Mouse (Mus musculus): ENCODE results near the gene Fndc3b.

Gene Fndc3b

DNA sequence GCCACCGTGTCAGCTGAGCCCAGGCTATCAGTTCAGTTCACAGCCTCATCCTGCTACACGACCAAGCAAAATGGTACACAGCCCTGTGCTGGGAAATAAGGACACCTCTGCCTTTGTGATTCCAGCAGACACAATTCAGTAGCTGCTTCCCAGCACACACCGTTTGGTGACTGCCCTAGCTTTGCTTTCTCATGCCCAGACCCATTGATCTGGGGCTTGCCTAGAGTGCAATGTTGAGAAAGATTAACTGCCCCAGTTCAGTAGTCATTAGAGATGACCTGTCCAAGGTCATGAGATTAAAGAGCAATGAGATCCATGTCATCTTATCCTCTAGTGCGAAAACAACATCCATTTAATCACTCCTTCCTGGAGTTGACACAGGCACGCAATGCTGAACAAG, 47.9 kb downstream of the Fndc3b start:
- DNase-seq: no peak

DNA sequence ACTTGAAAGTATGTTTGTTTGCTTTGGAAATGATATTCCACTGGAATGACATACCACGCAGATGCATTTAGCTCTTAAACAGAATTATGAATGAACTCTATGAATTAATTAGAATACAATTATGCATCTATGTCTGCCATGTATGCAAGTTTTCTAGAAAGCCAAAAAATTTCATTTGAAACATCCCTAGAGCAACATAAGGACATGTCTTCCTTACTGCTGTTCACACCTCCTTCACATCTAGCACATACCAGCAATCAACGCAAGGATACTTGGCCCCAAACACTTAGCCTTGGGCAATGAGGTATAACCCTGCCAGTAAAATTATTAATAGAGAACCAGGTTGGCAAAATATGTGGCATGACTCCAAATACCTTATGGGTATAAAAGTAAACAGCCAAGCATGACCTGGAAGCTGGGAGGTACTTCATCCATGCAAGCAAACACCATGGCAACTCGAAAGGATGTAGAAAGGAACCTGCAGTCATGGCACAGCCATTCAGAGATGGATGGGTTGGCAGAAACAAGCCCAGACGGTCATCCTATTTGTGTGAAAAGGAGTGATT, 52.8 kb downstream of the Fndc3b start:
- no peak for DNase-seq

DNA sequence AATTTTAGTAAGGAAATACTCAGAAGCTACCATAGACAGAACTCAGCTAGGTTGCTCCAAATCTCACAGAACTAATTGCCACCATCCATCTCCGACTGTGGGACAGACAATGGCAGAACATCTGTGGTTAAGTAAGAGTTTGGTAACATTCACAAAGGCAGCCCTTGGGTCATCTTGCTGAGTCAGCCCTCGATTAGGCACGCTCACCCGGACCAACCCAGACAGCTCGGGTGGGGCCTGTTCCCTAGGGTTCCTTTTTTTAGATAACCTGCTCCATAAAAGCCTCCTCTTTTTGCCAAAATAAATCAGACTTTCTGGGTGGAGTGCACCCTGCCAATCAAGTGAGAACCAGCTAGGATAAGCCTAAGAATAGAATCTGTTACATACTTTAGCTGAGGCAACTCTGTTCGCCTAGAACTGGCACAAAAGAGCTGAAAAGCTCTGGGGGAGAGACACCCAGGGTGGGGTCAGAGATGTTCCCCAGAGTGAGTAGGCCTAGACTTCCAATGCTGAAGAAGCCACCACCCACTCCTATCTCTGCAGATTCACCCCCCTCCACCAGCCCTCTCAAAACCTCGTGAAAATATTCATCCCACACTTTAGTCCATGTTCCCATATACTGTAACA, 54.2 kb downstream of the Fndc3b start:
- DNase-seq: peak; percentile 27

DNA sequence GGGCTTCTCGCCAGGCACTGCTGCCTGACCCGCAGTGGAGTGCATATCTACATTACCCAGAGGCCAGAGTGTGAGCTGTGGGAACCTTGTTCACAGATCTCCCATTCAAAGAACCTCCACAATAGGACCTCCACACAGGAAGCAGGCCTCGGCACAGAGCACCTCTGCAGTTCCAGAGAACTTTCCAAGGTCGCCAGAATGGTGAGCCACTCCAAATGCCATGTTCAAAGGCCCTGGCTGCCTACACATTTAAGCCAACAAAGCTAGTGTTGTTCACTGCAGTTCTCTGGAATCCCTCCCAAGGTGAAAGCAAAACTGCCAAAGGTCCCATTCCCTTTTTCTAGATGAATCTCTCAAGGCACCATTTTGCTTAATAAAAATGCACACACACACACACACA, 55.4 kb downstream of the Fndc3b start:
- no peak for DNase-seq

DNA sequence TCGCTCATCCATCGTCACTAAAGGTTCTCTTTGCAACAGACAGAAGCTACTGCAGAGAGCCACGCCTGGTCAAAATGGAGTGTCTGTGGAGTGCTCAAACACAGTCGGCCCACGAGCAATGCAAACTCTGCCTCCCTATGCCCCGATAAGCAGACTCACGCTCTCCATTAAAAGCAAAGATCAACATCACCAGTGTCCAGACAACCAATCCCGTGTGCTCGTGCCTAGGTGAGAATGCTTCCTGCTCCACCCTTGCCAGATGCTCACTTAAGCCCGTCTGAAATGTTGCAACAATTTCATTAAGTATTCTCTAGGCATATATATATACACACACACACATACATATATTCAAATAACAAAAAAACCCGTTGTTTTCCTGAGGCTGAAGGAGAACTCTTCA, 56.1 kb downstream of the Fndc3b start:
- DNase-seq: no peak

DNA sequence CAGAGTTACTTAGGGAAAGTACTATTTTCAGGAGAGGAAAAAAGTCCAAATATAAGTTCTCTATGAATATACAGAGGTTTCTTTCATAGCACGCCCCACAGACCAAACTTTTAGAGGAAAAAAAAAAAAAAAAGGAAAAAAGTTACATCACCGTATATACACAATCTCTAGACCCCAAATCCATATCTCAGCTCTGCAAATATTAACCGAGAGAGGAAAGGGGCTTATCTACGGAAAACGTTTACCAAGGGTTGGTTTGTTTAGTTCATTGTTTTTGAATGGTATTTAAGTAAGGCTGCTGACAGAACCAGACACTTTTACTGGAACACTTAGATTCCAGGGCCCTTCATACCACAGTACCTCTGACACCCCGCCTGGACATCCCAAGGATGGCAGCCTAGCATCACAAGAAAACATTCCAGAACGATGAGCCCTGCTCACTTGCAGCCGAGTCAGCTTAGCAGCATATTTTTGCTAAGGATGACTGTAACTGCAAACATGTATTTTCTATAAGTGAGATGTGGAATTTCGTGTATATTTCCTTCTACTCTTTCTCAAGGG, 58.6 kb downstream of the Fndc3b start:
- DNase-seq: peak; percentile 36

DNA sequence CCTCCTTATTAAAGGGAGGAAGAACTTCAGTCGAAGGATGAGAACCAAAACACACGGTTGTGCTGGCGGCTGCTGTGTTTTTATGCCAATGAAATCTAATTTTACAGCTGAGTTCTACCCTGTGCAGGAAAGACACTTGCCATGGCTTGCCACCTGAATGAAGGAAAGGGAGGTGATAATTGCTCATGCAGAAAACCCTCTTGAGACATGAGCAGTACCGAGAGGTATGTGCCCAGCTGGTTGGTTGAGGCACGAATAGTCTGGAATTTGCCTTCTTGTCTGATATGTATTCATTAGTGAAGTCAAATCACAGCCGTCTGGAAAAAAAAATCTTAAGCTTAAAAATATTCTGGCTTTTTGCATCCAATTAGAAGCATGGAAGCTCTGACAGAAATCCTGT, 59.4 kb downstream of the Fndc3b start:
- no peak for DNase-seq

DNA sequence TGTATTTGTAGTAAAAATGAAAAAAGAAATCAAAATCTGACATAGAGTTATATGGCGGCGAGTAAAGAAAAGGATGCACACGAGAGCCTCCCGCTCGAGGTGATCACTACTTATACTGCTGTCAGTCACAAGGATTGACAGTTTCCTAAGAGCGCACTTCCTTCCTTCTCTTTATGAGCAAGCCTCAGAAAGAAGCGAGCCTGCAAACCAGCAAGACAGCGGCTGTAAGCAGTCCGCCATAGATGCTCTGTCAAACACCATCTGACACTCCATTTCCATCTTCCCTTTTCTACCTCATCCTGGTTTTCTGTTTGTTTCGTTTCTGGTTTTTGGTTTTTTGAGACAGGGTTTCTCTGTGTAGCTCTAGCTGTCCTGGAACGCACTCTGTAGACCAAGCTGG, 61.0 kb downstream of the Fndc3b start:
- no peak for DNase-seq

DNA sequence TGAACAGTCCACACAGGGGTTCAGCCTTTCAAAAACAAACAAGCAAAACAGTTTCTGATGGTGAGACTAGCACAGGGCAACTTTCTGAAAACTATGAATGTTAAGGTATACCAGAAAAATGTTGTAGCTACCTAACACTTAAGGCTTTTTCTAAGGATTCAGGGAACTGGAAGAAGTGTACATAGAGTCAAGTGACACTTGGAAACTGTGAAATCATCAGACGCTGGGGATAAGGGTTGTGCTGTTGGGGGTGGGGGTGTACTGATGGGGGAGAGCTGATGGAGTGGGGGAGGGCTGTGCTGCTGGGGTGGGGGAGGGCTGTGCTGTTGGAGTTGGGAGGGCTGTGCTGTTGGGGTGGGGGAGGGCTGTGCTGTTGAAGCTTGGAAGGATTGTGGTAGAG, 61.8 kb downstream of the Fndc3b start:
- no peak for DNase-seq

DNA sequence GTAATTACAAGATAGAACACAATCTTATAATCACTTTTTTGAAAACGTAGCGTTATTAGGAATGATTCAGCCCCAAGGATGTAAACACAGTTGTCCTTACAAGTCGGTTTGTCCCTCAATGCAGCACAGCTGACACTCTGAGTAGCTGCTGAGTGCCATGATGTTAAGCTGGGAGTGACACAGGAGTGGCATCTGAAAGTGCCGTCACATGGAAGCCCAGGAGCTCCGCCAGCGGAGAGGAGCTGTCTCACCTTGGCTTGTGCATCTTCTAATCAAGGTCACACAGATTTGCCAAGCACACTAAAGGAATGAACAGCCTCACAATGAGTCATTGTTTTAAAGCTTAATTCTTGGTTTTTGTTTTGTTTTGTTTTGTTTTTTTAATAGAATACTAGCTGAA, 68.7 kb downstream of the Fndc3b start:
- DNase-seq: no peak

DNA sequence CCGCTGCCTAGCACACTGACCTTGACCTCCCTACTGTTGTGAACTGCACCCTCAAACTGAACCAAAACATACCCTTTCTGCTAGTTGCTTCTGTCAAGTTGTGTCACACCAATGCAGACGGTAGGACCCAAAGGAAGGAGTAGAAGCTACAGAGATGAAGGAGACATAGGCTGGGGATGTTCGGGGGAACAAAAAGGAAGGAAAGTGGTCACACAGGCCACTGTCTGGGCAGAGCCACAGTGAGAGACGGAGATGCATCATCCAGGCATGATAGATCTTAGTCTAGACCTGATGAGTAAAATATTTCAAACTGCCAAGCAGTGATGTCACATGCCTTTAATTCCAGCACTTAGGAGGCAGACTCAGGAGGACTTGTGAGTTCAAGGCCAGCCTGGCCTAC, 71.4 kb downstream of the Fndc3b start:
- DNase-seq: no peak

DNA sequence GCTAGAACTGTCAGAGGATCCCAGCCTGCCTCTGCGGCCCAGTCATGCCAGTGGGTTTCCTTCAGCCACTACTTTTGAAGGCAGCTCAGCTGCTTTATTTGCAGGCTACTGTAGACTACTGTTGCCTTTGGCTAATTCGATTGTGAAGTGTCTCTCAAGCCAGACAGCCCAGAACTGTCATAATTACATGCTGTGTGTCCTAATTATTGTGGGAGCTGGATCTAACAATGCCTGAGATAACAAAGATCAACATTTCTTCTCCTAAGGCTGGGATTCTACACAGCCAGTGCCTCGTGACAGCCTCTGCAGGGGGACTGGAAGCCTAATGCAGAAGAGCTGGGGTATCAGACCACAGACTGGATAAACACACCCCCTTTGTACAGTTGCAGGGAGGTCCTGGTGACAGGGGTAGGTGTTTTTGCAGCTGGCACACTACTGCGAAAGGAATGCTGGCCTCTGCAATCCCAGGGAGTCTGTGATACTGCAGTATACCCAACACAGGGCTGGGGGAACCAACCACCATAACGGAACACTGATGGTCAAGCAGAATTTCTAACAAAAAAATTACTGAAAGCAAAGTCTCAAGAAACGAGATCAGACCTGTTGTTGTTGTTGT, 74.0 kb downstream of the Fndc3b start:
- DNase-seq: no peak

DNA sequence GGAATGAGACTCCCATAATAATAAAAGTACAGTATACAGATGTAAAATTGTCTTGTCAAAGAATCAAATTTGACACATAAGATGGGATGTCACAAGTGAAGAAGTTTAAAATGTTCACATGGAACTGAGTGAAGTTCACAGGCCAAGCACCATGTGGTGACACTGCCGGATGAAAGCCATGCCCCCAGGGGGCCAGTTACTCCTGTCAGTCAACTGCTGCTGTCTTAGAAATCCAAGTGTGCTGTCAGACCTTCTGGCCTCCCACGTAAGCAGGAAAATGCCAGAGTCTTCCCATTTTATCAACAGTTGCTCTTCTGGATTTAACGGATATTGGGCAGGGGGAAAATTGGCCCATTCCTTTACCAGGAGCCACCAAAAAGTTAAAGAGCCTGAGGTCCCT, 75.3 kb downstream of the Fndc3b start:
- DNase-seq: no peak

DNA sequence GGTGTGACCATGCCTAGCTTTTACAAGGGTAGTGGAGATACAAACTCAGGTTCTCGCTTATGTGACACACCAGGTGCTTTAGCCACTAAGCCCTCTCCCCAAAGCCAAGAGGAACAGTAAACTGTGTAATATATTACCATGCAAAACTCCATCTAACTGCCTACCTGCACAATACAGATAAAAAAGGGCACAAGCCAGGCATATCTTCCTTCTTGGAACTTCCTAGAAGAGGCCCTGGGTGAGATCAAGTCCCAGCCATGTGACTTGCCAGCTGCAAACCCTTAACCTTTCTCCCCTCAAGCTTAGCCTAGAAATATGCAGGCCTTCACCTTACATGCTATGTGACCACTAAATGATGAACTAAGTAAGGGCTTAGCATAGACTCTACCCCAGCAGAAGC, 78.2 kb downstream of the Fndc3b start:
- DNase-seq: no peak

DNA sequence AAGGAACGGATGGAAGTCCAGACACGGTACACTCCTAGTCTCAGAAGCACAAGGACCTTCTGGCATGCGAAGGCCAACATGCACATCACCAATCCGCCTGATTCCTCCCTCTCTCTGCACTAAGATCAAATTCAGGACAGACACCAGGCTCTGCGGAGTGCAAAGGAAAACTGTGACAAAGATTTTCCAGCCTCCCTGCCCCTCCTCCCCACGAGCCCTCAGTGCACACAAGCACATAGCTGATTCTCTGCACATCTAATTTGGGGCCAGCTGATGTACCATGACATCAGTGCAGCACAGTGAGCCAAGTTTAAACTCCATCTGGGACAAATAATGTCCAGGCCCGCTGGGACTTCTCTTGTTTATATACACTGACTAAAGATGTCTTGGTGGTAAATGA, 80.0 kb downstream of the Fndc3b start:
- peak; percentile 89 for DNase-seq

DNA sequence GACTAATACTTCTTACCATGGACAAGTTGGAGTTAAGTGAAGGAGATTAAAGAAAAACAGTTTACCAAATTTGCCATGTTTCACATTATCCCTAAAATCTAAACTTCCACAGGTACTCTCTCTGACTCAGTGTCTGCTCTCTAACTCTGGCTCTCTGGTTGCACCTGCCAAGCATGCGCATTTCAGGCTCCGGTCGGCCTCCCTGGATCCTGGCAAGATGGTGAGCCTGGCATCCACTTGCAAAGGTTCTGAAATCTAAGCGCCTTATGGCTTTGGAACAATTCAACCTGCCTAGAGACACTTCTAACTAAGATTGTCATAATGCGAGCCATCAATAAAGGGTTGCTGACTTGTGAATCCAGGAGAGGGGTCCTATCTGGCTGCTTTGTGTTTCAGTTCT, 81.4 kb downstream of the Fndc3b start:
- DNase-seq: no peak

DNA sequence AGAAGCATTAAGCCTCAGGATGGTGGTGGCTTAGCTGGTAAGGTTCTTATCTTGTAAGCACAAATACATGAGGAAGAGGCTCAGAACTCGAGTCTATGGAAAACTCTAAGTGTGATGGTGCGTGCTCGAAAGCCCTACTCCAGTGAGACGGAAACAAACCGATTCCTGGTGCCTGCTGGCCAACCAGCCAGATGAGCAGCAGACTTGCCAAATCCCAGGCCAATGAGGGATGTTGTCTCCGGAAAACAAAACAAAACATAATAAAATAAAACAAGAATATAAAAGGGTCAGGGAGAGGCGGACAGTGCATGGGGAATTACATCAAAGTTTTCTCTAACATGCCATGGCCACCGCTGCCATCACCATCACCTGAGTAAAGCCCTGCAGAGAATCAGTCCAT, 84.8 kb downstream of the Fndc3b start:
- no peak for DNase-seq

DNA sequence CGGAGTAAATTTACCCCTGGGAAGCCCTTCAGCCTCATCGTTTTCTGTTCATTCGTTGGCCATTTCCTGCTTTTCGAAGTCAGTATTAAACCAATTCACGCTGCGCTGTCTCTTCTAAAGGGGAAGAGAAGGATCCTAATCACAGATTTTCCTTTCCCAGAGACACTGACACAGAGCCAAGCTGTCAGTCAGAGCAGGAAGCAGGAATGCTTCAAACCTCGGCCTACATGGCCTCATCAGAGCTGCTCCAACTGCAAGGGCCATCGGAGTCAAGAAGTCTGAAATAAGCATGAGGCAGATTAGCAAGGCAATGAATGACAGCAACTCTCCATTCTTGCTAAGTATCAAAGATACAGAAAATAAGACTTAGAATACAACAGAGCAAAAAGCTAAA, 85.5 kb downstream of the Fndc3b start:
- no peak for DNase-seq

DNA sequence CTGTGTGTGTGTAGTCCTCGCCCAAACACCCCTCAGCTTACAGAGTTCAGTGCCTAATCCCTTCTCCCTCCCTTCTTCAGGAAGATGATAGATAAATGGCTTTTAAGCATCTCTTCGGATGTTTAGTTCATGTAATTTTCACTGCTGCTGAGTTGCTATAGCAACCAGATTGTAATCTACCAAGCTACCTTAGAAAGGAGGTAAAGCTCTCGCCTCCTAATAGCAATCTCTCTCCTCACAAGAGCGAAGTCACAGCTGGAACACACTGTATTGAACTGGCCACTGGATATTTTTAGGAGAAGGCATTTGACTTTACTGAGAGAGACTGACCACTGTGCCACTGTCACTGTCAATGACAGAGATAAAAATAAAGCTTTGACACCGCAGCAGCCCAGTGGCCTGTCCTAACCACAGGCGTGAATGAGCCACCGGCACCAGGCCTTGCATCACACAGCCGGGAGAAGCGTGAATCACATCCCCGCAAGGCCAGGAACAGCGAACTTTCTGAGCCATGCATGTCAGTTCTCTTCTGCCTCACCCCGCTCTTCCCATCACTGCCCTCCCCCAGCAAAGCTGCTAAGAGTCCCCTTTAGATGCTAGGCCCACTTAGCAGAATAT, 86.0 kb downstream of the Fndc3b start:
- DNase-seq: no peak

DNA sequence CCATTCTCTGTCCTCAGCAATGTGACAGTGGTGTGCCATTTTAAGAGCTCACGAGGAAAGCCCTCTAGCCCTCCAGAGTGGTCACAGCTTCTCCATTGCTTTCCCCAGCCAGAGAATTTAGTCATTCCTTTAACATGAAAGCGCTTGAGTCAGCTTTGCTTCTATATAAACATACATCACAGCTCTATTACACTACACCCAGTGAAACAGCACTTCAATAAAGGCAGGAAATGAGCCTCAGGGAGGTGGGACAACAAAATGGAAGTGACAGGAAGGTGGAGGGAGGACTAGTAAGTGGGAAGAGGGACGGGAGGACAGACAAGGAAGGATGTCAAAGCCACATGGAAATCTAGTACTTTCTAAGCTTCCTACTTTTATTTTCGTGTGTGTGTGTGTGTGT, 88.7 kb downstream of the Fndc3b start:
- DNase-seq: no peak

DNA sequence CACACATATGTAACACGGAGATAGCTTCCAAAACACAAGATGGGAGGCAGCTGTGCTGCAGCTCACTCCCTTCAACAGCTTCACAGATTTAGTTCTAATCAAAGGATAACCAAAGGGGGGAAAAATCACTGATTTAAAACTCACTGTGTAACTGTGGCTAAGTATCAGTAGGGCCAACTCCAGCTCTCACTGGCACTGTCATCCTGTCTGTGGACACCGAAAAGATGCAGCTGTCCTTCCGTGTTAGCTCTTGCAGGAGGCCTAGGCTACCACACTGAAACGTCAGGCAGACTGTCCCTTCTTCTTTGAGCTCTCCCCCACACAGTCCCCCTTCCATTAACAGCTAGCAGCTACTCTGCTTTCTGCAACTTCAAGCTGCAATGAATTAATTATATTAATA, 89.9 kb downstream of the Fndc3b start:
- DNase-seq: no peak

DNA sequence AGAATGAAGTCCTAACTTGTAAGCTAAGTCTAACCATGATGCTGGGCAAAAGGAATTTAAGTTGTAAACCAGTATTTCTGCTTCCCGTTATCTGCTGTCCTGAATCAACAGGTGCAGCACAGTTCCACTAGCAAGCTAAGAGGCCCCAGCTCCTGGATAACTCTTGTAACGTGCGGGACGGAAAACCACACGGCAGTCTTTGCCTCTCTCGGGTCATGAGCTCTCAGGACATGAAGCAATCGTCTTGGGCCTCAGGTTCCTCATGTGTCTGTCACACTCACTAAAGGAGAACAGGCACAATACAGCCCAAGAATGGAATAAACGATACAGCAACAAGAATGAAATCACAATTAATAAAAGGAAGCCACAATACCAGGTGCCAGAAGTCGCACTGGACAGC, 93.4 kb downstream of the Fndc3b start:
- DNase-seq: no peak

DNA sequence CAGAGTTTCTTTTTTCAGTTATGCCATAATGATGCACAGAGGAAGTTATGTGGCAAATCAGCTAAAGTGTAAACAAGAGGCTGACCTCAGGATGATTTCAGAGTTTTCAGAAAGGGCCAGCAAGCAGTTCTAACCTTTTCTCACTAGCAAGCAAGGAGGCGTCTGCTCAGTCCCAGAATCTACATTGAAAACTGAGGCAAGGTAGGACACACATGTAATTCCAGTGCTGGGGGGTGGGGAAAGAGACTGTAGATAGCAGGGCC, 93.9 kb downstream of the Fndc3b start:
- DNase-seq: no peak

DNA sequence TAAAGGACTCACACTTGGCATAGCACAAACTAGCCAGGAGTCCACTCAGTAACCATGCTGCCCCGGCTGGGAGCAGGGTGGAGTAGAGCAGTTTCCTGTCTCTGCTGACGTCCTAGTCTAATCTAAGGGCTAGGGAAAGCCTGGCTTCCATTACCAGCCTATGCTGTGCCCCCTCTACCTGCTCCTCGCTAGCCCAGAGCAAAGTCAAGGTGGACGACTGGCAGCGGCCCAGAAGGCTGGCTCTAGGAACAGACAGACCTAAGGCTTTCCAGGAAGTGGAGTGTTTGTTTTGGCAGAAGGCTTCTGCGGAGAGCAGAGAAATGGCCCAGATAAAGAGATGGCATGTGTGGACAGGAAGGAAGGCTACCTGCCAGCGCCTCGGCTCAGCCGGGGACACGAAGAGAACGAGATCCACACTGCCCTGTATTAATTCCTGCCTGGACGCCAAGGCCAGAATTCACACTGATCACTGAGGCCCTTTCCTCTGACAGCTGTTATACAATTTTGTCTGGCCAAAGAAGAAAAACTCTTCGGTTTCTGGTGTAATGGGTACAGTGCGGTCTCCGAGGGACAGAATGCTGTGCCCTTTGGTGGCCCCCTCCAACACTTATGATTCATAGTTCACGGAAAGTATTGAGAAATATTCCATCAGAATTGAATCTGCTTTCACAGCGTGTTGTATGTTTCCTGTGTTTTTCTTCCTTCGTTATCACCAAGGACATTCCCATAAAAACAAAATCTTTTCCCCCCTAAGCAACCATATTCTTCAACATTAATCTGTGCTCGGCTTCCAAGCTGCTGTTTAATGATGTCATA, 94.5 kb downstream of the Fndc3b start:
- peak; percentile 75 for DNase-seq
